Mouse (Mus musculus) liver, embryonic 14.5 days (tissue): Measurements from ENCODE around the gene Cfap44. TPM values are rescaled to one million over a fixed set of nuclear protein-coding genes. Genes with fewer than 3 reads are reported as not detected.

Experiments
- ATAC-seq: fragments of 200-750 bp; cut with Nextera tagmentation; 2 replicates; pipeline ENCODE4 v1.8.0; 2017; ENCODE audit warnings: moderate number of reproducible peaks, mild to moderate bottlenecking, moderate library complexity; ENCODE audit not compliant: insufficient read depth
- DNase-seq, 3 experiments: peaks; one replicate each; pipeline ENCODE4 v3.0.0-alpha.2; 2012 to 2013; ENCODE audit warnings: low read depth in 3 of 3, low spot score in 3 of 3
- H3K27ac ChIP-seq: fragments of 300-500 bp; sonication (generic); 2 replicates; pipeline ENCODE4 v1.5.1; 2014; ENCODE audit warnings: moderate library complexity, mild to moderate bottlenecking, control low read depth, inconsistent platforms
- H3K27me3 ChIP-seq: fragments of 300-500 bp; sonication (generic); 2 replicates; pipeline ENCODE4 v1.6.1; 2014; ENCODE audit warnings: mild to moderate bottlenecking, low read length, moderate library complexity; ENCODE audit not compliant: control insufficient read depth, insufficient read depth
- H3K36me3 ChIP-seq: fragments of 300-500 bp; sonication (generic); replicated peaks from 2 replicates; pipeline ENCODE4 v1.6.1; 2014; ENCODE audit warnings: low read depth; ENCODE audit not compliant: control insufficient read depth, insufficient read depth
- H3K4me1 ChIP-seq, 2 experiments: fragments of 200-500 bp in 1 of 2; fragments of 300-500 bp in 1 of 2; sonication (generic) in 1 of 2; replicated peaks; 2 replicates each; pipeline ENCODE4 v1.6.1; 2012 to 2014; ENCODE audit warnings: antibody characterized with exemption in 1 of 2, inconsistent platforms in 1 of 2, low read length in 1 of 2; ENCODE audit not compliant: control insufficient read depth in 2 of 2, insufficient read depth in 2 of 2
- H3K4me2 ChIP-seq: fragments of 300-500 bp; sonication (generic); 2 replicates; pipeline ENCODE4 v1.6.1; 2014; ENCODE audit warnings: low read depth, mild to moderate bottlenecking, control low read depth, moderate library complexity
- H3K4me3 ChIP-seq, 2 experiments: fragments of 200-500 bp in 1 of 2; fragments of 300-500 bp in 1 of 2; sonication (generic) in 1 of 2; 2 replicates each; pipeline ENCODE4 v1.5.1; 2012 to 2014; ENCODE audit warnings: low read depth in 2 of 2, low read length in 2 of 2, mild to moderate bottlenecking in 2 of 2, control low read depth in 1 of 2, inconsistent platforms in 1 of 2, moderate library complexity in 1 of 2; ENCODE audit not compliant: insufficient read depth in 1 of 2
- H3K9ac ChIP-seq: fragments of 300-500 bp; sonication (generic); replicated peaks from 2 replicates; pipeline ENCODE4 v1.6.1; 2014; ENCODE audit warnings: mild to moderate bottlenecking, control low read depth, moderate library complexity
- H3K9me3 ChIP-seq: fragments of 300-500 bp; sonication (generic); 2 replicates; pipeline ENCODE4 v1.6.1; 2016; ENCODE audit warnings: low read length, mixed read lengths; ENCODE audit not compliant: control insufficient read depth
- CTCF ChIP-seq: IDR thresholded peaks from 2 replicates; pipeline ENCODE4 v1.5.1; 2016; ENCODE audit warnings: antibody characterized with exemption, low read depth, control low read depth
- EP300 ChIP-seq: IDR thresholded peaks from 2 replicates; pipeline ENCODE4 v1.6.1; 2016; ENCODE audit warnings: antibody characterized with exemption, low read depth
- WGBS: fragments of 180-500 bp; shearing (Covaris S2); extraction: QIAGEN DNeasy Blood & Tissue Kit; methylation state at CpG from one replicate; pipeline ENCODE4 v1.1.7; 2014; ENCODE audit not compliant: insufficient replicate concordance; 5-methylcytosine and 5-hydroxymethylcytosine counted together
- polyA plus RNA-seq, 2 experiments: library from polyadenylated mRNA; depleted of rRNA in 1 of 2; stranded (reverse) in 1 of 2; unstranded in 1 of 2; fragments of >200 nt; fragmentation: Nextera tagmentation in 1 of 2; extraction: Ambion mirVana in 1 of 2; gene quantifications; 2 replicates each; pipeline versions ENCODE4 v1.2.1 to v1.2.3; 2012 to 2014

Cfap44 gene
- polyA plus RNA-seq, 2 experiments, result 0.47 to 0.59 TPM

GRCm38 (mm10) chr16:44501783-44502182, 107.2 kb downstream of the Cfap44 start:
- Histone ChIP-seq H3K9ac (no peak overlapping the region), H3K4me1 (no peaks in the 10 kb centered on the region), H3K4me3 (no peak overlapping the region), H3K27me3 (no peaks in the 10 kb centered on the region), H3K9me3 (no peaks in the 10 kb centered on the region), H3K27ac (no peak overlapping the region), H3K4me2 (no peak overlapping the region), H3K36me3 (no peaks in the 10 kb centered on the region)
- 66% methylated on average over 10 of the region's 10 CpGs for WGBS
- DNase-seq, result no peak
- ATAC-seq, result no peak
- no peak for TF ChIP-seq EP300
- TF ChIP-seq CTCF, result no peak

DNA sequence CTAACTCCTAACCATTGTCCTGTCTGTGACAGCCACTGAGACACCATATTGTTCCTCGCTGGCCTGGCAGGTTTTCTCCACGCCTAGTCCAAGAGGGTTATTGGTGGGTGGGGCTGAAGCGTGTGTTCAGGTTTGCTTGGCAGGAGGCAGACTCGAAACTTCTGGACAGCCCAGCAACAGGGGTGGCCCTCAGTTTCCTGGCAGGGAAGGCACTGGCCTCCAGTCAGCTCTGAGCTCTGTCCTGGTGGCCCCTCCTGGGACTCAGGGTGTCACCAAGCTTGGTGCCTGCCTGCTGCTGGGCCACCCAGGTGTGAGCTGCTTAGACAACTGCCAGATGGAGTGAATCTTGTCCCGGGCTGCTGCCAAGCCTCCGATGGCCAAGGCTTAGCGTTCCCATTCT, 107.7 kb downstream of the Cfap44 start:
- ATAC-seq (no peak), DNase-seq (no peak)
- no peak overlapping the region for H3K4me3 ChIP-seq
- H3K27ac ChIP-seq, result no peak overlapping the region
- H3K4me2 ChIP-seq, result no peak overlapping the region
- H3K27me3 ChIP-seq, result no peaks in the 10 kb centered on the region
- no peaks in the 10 kb centered on the region for H3K9me3 ChIP-seq
- H3K9ac ChIP-seq, result no peak overlapping the region
- H3K4me1 ChIP-seq, result no peaks in the 10 kb centered on the region
- 49% methylated on average over 7 of the region's 7 CpGs for WGBS
- no peaks in the 10 kb centered on the region for H3K36me3 ChIP-seq
- TF ChIP-seq EP300 (no peak), CTCF (no peak)

DNA sequence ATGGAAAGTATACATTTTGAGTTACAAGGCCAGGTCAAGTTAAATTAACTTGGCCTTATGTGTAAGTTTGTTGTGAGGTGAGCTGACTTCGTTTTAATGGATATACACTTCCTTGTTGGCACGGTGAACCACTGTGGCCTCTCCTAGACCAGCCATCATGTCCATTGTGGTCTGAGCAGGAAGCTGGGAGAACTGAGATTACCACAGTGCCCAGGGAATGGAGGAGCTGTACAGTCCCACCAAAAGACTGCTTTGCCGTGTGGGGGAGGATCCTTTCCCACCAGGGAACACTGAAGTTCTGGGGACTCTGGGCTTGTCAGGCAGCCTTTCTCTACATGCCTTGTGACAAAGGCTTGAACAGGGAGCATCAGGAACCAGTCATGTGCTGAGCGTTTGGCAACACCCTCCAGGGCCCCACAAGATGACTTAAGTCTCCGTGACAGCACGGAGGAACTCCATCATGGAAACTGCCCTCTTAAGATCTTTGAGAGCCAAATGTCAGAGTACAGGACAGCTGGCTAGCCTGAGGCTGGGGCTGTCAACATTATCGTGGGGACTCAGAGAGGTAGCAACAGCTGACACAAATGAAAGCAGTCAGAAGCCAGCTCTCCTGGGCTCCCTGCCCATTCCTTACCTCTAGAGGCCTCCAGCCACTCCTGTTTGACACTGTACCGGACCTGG, 108.4 kb downstream of the Cfap44 start:
- H3K4me3 ChIP-seq, result no peak overlapping the region
- no peaks in the 10 kb centered on the region for H3K4me1 ChIP-seq
- H3K9me3 ChIP-seq, result no peaks in the 10 kb centered on the region
- ATAC-seq (no peak), DNase-seq (no peak)
- H3K27ac ChIP-seq, result no peak overlapping the region
- no peak for TF ChIP-seq EP300
- no peak for TF ChIP-seq CTCF
- WGBS, result 26% methylated on average over 8 of the region's 8 CpGs
- H3K9ac ChIP-seq, result no peak overlapping the region
- H3K27me3 ChIP-seq, result no peaks in the 10 kb centered on the region
- H3K4me2 ChIP-seq, result no peak overlapping the region
- H3K36me3 ChIP-seq, result no peaks in the 10 kb centered on the region

GRCm38 (mm10) chr16:44505243-44505642, 110.6 kb downstream of the Cfap44 start:
- no peaks in the 10 kb centered on the region for H3K9me3 ChIP-seq
- DNase-seq (no peak), ATAC-seq (no peak)
- H3K4me2 ChIP-seq, result no peak overlapping the region
- no peak overlapping the region for H3K9ac ChIP-seq
- no peaks in the 10 kb centered on the region for H3K36me3 ChIP-seq
- no peak overlapping the region for H3K27ac ChIP-seq
- no peak overlapping the region for H3K4me3 ChIP-seq
- TF ChIP-seq EP300 (no peak), CTCF (no peak)
- no peaks in the 10 kb centered on the region for H3K27me3 ChIP-seq
- WGBS, result 73% methylated on average over 1 of the region's 1 CpGs
- H3K4me1 ChIP-seq, result no peaks in the 10 kb centered on the region

DNA sequence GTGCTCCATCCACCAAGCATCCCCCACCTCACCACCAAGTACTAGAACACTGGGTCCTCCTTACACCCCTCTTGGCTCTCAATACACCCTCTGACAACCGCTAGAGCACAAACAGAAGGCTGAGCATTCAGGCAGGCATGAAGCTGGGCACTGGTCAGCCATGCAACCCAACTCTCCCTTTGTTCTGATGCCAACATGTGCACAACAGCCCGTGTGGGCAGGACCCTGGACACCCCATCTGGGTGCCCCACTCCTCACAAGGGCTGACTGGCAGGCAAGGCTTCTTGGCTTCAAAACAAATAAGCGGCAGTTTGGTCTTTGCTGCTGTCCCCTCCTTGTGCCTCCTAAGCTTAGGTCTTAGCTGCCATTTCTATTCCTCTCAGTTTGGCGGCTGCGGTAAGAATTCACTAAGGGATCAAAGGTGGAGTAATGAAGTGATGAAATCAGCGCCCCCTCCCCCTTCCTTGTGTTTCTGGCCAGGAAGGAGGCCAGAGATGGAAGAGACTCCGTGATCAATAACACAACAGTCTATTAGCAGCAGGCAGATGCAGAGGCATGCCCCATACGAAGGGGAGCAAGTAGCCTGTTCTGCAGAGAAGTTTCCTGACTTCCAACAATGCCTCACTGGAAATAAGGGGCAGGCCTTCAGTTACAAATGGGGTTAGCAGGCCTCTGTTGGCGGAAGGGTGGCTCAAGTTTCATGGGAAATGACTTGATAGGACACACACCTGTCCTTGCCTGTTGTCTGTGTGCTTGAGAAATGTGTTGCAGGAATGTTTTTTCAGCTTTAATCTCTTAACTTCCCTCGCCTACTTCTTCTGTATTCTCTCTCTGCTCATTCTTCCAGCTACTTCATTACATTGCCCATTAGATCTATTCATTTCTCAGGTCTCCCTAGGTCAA, 112.7 kb downstream of the Cfap44 start:
- H3K27me3 ChIP-seq, result no peaks in the 10 kb centered on the region
- no peaks in the 10 kb centered on the region for H3K4me1 ChIP-seq
- no peak for DNase-seq
- H3K4me2 ChIP-seq, result no peak overlapping the region
- H3K9ac ChIP-seq, result no peak overlapping the region
- H3K36me3 ChIP-seq, result no peaks in the 10 kb centered on the region
- H3K4me3 ChIP-seq, result no peak overlapping the region
- 53% methylated on average over 10 of the region's 10 CpGs for WGBS
- TF ChIP-seq CTCF (no peak), EP300 (no peak)
- ATAC-seq, result no peak
- H3K27ac ChIP-seq, result no peak overlapping the region
- no peaks in the 10 kb centered on the region for H3K9me3 ChIP-seq
